Mouse (Mus musculus) cortical plate, adult 2 months (tissue): ENCODE data around the gene Flcn.

Experiments used
- CTCF ChIP-seq: fragments of 200-500 bp; IDR thresholded peaks from 2 replicates; pipeline ENCODE4 v1.5.1; 2011; ENCODE audit warnings: mild to moderate bottlenecking, control low read depth, low read length; ENCODE audit not compliant: insufficient read depth; ENCODE audit errors: extremely low read depth
- POLR2A ChIP-seq: fragments of 200-500 bp; IDR thresholded peaks from 2 replicates; pipeline ENCODE4 v1.6.1; 2011; ENCODE audit warnings: mild to moderate bottlenecking, low read length, control low read depth; ENCODE audit not compliant: insufficient read depth; ENCODE audit errors: extremely low read depth

DNA sequence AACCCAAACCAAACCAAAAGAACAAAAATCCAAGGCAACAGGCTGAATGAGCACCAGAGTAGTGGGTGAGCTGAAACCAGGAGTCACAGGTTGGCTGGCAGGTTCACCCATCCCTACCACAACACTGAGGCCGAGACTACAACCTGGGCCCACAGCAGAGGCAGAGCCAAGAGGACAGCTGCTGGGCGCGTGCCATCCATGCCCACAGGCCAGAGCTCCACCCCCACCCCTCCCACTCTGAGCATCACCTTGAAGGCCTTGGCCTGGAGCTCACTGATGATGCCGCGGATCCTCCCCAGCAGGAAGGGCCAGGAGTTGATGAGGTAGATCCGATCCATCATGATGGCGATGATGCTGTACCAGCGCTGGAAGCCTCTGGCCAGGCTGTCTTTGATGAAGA is 7.9 kb downstream of the Flcn start:
- TF ChIP-seq POLR2A (no peak), CTCF (no peak)
